Mouse (Mus musculus) limb, embryonic 13.5 days (tissue): ENCODE measurements around the gene Chd6. TPM values are rescaled to one million over a fixed set of nuclear protein-coding genes. Genes with fewer than 3 reads are reported as not detected.

Experiments
- ATAC-seq: fragments of 200-750 bp; cut with Nextera tagmentation; 2 replicates; pipeline ENCODE4 v1.8.0; 2017; ENCODE audit warnings: low read depth, moderate number of reproducible peaks, moderate TSS enrichment; ENCODE audit not compliant: low FRiP score
- H3K27ac ChIP-seq: fragments of 300-500 bp; sonication (generic); 2 replicates; pipeline ENCODE4 v1.5.1; 2015; ENCODE audit warnings: inconsistent platforms, mild to moderate bottlenecking, moderate library complexity
- H3K27me3 ChIP-seq: fragments of 300-500 bp; sonication (generic); 2 replicates; pipeline ENCODE4 v1.6.1; 2015; ENCODE audit warnings: mild to moderate bottlenecking, inconsistent platforms
- H3K36me3 ChIP-seq: fragments of 300-500 bp; sonication (generic); 2 replicates; pipeline ENCODE4 v1.6.1; 2015; ENCODE audit warnings: inconsistent platforms, mild to moderate bottlenecking, moderate library complexity
- H3K4me1 ChIP-seq: fragments of 300-500 bp; sonication (generic); 2 replicates; pipeline ENCODE4 v1.6.1; 2015; ENCODE audit warnings: inconsistent platforms
- H3K4me2 ChIP-seq: fragments of 300-500 bp; sonication (generic); replicated peaks from 2 replicates; pipeline ENCODE4 v1.6.1; 2015; ENCODE audit warnings: inconsistent platforms, mild to moderate bottlenecking, moderate library complexity
- H3K4me3 ChIP-seq: fragments of 300-500 bp; sonication (generic); 2 replicates; pipeline ENCODE4 v1.5.1; 2015; ENCODE audit warnings: moderate library complexity, mild to moderate bottlenecking, inconsistent platforms
- H3K9ac ChIP-seq: fragments of 300-500 bp; sonication (generic); 2 replicates; pipeline ENCODE4 v1.6.1; 2015; ENCODE audit warnings: mild to moderate bottlenecking, inconsistent platforms
- H3K9me3 ChIP-seq: fragments of 300-500 bp; sonication (generic); 2 replicates; pipeline ENCODE4 v1.6.1; 2016; ENCODE audit warnings: inconsistent platforms
- WGBS: fragments of 180-500 bp; shearing (Covaris S2); methylation state at CpG from one replicate; pipeline ENCODE4 v1.1.7; 2015; 5-methylcytosine and 5-hydroxymethylcytosine counted together
- polyA plus RNA-seq: library from polyadenylated mRNA; unstranded; fragments of >200 nt; fragmentation: Nextera tagmentation; extraction: Ambion mirVana; gene quantifications from 2 replicates; pipeline ENCODE4 v1.2.1, GENCODE M21; 2015

The Chd6 gene
- polyA plus RNA-seq = 41.6 and 45.4 TPM in 2 replicates

DNA sequence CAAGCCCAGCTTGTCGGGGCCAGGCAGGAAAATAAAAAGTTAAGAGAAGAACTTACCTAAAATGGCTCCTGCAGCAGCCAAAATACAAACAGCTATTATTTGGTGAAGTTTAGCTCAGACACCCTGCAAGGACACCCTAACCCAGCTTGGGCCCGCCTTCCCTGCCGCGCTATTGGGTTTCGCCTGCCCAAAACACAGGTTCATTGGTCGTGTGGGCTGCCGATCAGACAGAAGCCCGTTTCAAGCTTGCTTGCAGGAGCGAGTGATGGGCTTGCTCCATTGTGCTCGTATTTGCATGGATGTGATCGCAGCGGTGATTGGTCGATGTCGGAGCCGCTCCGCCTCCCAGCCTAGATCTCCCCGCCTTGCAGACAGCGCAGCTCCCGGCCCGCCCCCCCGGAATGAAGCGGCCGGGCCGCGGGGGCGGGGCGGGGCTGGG is at the start of gene Chd6:
Gene Chd6, minus strand, starts transcription at position 143 of the 439 bp plus-strand sequence.
- H3K4me3 ChIP-seq = peak within 1 kb of the TSS; percentile 96
- no peaks in the 10 kb centered on the region for H3K9me3 ChIP-seq
- WGBS = under 1% methylated on average over 25 of the region's 27 CpGs
- H3K4me2 ChIP-seq = peak within 1 kb of the TSS; percentile 83
- H3K4me1 ChIP-seq = peaks cover 32% of the 10 kb centered on the region
- peak within 1 kb of the TSS; percentile 100 for H3K27ac ChIP-seq
- peak within 1 kb of the TSS; percentile 98 for H3K9ac ChIP-seq
- no peaks in the 10 kb centered on the region for H3K27me3 ChIP-seq
- H3K36me3 ChIP-seq = no peaks in the 10 kb centered on the region; the same call in 1 of the 2 replicates
- peak; percentile 99 for ATAC-seq

DNA sequence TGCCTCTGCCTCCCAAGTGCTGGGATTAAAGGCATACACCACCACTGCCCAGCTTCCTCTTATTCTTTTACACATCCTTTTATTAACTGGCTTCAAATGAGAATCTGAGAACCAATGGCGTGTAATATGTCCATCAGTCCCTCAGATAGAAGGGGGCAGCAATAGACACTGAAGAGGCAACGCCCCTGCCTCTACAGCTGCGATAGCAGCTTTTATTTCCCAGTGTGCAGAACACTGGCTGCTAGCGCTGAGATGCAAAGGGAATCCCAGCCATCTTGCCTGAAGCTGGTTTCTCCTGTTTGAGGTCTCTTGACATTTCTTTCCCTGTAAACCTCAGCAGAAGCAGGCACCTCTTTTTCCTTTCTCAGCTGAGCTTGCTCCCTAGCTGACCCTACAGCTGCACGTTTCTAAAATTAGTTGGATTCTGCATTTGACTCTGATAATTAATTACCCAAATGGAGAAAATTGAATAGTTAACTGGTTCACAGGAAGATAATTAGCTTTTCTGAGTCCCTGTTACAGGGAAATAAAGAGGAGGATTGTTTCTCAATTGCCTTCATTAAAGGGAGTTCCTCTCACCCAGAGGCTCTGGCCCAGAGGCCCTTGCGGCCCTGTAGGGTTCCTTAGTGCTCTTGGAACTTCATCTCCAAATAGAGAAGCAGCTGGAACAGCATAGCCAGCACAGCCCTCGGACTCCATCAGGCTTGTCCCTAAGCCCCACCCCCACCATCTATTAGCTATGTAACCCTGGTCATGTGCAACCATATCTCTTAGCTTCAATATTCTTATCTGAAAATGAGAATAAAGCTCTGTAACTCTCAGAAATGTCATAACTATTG is 41.3 kb upstream of the Chd6 start:
- no peak overlapping the region for H3K27ac ChIP-seq
- H3K36me3 ChIP-seq = no peaks in the 10 kb centered on the region
- 64% methylated on average over 7 of the region's 7 CpGs for WGBS
- no peaks in the 10 kb centered on the region for H3K27me3 ChIP-seq
- H3K9me3 ChIP-seq = no peaks in the 10 kb centered on the region
- H3K9ac ChIP-seq = no peak overlapping the region
- ATAC-seq = no peak
- H3K4me3 ChIP-seq = no peak overlapping the region
- H3K4me1 ChIP-seq = 0 out of 2 replicates have a peak, but pooled peaks cover 4% of the 10 kb centered on the region
- no peak overlapping the region for H3K4me2 ChIP-seq

DNA sequence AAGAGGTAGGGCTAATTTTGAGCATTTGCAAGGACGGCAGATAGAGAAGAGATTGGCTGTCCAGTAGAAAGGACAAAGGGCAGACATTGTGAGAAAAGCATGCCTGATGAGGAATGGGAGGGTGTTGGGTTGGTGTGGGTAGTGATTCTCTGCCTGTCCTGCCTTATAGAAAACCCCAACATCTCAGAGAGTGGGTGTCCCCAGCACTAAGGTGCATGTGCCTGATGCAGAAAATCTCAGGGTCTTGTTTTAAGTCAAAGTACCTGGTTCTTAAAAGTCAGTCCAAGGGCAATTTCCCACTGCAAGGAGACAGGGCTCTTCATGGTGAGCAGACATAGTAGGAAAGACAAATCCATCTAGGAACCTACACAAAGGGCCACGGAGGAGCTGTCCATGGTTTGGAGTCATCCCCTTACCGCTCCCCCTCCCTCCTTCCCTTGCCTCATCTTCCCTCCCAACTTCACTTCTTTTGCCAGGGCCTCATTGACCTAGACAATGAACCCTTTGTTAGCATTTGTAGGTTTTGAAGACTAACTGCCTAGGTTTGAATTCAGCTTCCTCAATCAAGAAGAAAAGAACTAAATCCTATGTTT is 39.6 kb upstream of the Chd6 start:
- H3K4me1 ChIP-seq = no peaks in the 10 kb centered on the region
- no peak for ATAC-seq
- H3K9me3 ChIP-seq = no peaks in the 10 kb centered on the region
- 45% methylated on average over 3 of the region's 3 CpGs for WGBS
- no peaks in the 10 kb centered on the region for H3K27me3 ChIP-seq
- H3K9ac ChIP-seq = no peak overlapping the region
- no peak overlapping the region for H3K4me2 ChIP-seq
- no peaks in the 10 kb centered on the region for H3K36me3 ChIP-seq
- H3K4me3 ChIP-seq = no peak overlapping the region
- H3K27ac ChIP-seq = no peak overlapping the region

DNA sequence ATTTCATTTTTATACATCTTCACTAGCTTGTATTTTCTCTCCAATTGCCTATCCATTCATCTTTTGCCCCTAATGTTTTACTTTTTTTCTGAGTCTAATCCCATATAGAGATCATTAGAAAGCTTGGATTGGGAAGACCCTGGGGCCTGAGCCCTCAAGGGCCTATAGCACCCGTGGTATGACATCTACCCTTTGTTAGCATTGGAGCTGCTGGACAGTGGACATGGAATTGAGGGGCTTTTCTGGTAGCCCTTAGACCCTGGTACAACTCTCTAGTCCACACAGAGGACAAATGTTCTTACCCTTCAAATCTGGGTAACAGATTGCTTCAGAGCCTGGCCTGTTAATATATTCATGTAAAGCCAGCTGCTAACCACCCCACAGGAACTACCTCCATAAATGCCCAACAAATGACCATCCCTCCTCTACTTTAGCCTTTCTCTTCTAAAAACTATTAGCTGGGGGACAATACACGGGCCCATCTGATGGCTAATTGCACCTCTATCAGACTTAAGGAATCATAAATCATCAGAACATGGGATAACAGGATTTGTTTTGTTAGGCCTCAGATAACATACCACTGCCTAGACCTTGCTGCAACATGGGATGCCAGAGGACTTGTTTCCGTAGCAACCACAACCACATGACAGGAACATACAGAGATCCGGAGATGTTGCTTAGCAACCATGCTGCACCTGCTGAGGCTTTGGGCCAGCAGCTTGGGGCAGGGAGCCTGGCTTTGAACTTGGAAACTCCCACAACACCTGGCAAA is 39.0 kb upstream of the Chd6 start:
- no peaks in the 10 kb centered on the region for H3K27me3 ChIP-seq
- H3K4me1 ChIP-seq = no peaks in the 10 kb centered on the region
- no peak overlapping the region for H3K9ac ChIP-seq
- H3K27ac ChIP-seq = no peak overlapping the region
- H3K4me2 ChIP-seq = no peak overlapping the region
- no peak overlapping the region for H3K4me3 ChIP-seq
- ATAC-seq = no peak
- 63% methylated on average over 4 of the region's 4 CpGs for WGBS
- no peaks in the 10 kb centered on the region for H3K36me3 ChIP-seq
- H3K9me3 ChIP-seq = no peaks in the 10 kb centered on the region

DNA sequence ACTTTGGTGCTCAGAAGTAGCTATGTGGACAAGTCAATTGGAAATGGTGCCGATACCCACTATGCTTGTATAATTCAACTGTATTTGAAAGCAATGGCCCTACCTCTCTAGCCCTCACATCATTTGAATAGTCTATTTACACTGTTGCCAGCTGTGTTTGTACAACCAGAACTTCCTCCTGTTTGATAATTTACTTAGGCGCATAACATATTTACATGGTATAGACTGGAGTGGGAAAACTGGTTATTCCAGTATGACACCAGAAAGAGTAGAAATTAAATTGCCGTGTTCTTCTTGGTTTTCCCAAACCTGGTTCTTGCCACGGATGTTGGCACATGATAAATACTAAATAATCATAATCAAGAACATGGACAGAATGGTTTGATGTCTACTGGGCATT is 35.9 kb upstream of the Chd6 start:
- Histone ChIP-seq H3K4me2 (no peak overlapping the region), H3K27ac (no peak overlapping the region), H3K27me3 (no peaks in the 10 kb centered on the region), H3K4me1 (no peaks in the 10 kb centered on the region), H3K9me3 (no peaks in the 10 kb centered on the region), H3K36me3 (no peaks in the 10 kb centered on the region), H3K4me3 (no peak overlapping the region), H3K9ac (no peak overlapping the region)
- 86% methylated on average over 4 of the region's 4 CpGs for WGBS
- no peak for ATAC-seq

DNA sequence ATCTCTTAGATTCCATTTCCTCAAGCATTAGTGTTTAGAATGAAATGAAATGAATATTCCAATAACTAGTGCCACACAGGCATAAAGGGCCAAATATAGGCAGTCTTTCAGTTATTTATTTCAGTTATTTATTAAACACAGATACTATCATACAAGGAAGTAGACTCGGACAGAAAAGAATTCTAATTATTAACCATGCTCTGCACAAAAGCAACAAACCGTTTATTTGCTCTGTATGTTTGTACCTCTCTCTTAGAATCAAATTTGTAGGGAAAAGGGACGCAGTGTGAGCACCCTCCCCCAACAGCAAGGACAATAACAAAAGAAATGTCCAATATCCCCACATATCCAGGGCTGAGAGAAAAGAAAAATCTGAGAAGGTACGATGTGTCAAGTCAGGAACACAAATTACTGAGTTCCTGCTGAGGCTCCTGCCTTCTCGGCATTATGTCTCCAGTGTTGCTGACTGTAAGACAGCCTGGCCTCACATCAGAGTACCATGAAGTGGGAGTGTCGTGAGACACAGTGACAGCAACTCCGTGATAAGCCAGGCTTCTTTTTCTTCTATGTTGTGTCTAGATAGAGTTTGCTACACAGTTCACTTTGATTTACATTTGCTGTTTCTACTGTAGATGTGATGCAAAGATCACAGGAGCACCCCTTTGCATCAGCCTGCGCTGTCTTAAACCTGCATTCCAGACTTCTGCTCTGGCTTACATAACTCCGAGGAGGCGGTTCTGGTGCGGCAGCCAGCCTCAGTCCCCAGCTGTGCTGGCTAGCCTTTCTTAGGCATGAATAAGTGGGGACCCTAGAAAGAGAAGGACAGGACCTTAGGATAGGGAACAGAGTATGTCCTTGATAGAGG is 30.0 kb upstream of the Chd6 start:
- no peak overlapping the region for H3K4me2 ChIP-seq
- no peak for ATAC-seq
- H3K4me3 ChIP-seq = no peak overlapping the region
- H3K9ac ChIP-seq = no peak overlapping the region
- H3K27ac ChIP-seq = no peak overlapping the region
- no peaks in the 10 kb centered on the region for H3K36me3 ChIP-seq
- WGBS = 68% methylated on average over 11 of the region's 11 CpGs
- no peaks in the 10 kb centered on the region for H3K27me3 ChIP-seq
- no peaks in the 10 kb centered on the region for H3K9me3 ChIP-seq
- H3K4me1 ChIP-seq = no peaks in the 10 kb centered on the region

DNA sequence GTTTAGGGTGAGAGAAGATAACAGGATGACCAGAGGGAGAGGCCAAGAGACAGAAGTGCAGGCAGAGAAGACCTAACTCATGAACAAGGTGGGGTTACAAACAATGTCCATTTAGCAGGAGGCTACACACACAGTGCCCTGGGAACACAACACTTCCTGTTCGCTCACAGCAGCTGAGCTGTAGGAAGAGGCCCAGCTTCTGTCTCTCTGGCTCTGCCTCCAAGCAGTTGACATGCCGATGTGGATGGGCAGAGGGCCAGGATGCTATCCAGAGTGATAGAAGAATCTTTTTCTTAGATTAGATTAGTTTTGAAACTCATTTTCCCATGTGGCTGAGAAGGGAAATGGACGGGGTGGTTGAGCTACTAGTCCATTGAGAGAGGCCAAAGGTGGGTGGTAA is 28.1 kb upstream of the Chd6 start:
- Histone ChIP-seq H3K4me2 (no peak overlapping the region), H3K27ac (no peak overlapping the region), H3K36me3 (no peaks in the 10 kb centered on the region), H3K4me1 (no peaks in the 10 kb centered on the region), H3K27me3 (no peaks in the 10 kb centered on the region), H3K9ac (no peak overlapping the region), H3K9me3 (no peaks in the 10 kb centered on the region), H3K4me3 (no peak overlapping the region)
- ATAC-seq = no peak
- WGBS = 74% methylated on average over 3 of the region's 3 CpGs

DNA sequence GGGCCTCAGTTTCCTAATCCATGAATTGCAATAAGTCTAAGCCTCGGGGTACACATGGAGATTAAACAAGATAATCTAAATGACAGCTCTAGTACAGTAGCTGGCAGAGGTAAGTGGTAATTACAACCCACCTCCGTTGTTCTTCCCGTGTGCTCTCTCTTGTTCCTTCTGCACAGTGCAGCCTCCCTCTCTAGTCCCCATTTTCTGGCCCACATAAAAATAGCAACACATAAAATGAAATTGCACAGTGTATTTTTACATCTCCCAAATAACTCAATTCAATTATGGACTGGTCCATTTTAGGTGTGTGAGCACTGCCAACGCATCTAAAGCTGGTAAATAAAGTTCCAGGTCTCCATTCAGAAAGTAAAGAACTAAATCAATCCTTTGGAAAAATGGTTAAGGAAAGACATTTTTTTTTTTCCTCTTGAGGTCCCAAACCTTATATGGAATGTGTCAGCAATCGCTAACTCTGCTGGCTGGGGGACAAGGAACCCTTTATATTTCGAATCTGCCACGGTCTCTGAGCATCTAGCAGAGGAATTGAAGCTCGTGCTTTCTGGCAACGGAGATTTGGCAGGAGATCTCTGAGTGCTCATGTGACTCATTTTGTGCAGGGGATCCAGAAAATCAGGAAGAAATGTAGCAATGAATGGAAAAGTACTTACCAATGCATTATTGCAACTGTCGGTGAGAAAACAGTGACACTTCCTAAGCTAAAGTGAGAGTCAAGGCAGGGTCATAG is 19.7 kb upstream of the Chd6 start:
- no peak overlapping the region for H3K27ac ChIP-seq
- ATAC-seq = peak; percentile 40; the same call in 1 of the 2 replicates
- no peaks in the 10 kb centered on the region for H3K27me3 ChIP-seq
- peak overlapping the region; percentile 14 for H3K4me2 ChIP-seq
- H3K4me1 ChIP-seq = peaks cover 13% of the 10 kb centered on the region
- WGBS = 49% methylated on average over 10 of the region's 10 CpGs
- H3K9ac ChIP-seq = no peak overlapping the region
- no peaks in the 10 kb centered on the region for H3K9me3 ChIP-seq
- no peaks in the 10 kb centered on the region for H3K36me3 ChIP-seq
- no peak overlapping the region for H3K4me3 ChIP-seq

DNA sequence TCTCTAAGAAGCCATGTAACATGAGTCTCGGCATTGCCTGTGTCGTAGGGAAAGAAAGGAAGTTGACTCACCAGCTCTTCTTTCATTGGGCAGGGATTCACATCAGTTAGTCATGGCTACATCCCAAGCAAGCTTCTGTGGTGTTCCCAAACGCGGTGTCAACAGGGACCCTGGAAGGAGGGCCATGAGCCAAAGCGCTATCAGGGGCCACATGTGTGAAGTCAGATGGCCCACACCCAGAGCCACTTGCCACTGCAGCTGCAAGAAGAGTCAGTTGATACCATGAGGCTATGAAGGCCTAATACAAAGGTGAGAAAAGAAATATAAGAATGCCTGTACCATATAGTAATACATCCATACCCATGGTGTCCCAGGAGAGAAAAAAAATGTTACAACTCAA is 3.1 kb upstream of the Chd6 start:
- Histone ChIP-seq H3K4me1 (peaks cover 13% of the 10 kb centered on the region), H3K27ac (no peak overlapping the region), H3K9me3 (no peaks in the 10 kb centered on the region), H3K4me3 (no peak overlapping the region), H3K27me3 (no peaks in the 10 kb centered on the region), H3K36me3 (no peaks in the 10 kb centered on the region), H3K4me2 (no peak overlapping the region), H3K9ac (no peak overlapping the region)
- no peak for ATAC-seq
- 82% methylated on average over 5 of the region's 5 CpGs for WGBS

DNA sequence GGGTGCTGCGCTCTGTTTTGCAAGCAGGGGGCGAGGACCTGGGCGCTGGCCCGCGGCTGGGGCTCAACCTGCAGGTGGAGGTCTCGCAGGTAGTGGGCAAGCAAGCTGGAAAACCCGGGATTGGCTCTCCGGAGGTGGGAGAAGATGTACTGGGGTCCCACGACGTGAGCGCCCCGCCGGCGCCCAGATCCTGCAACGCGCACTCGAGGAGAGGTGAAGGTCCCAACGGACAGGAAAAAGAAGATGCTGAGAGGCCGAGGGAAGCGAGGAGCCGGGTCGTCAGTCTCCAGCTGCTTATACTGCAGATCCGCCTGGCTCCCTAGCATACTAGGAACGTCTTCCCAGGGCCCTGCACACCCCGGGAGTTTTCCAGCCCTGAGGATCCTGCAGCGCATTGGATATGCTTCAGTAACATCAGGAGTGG is 535 bp upstream of the Chd6 start:
- peak overlapping the region; percentile 83 for H3K4me2 ChIP-seq
- peak overlapping the region; percentile 22; the same call in 1 of the 2 replicates for H3K27ac ChIP-seq
- 1% methylated on average over 25 of the region's 26 CpGs for WGBS
- H3K4me1 ChIP-seq = peaks cover 31% of the 10 kb centered on the region
- H3K9me3 ChIP-seq = no peaks in the 10 kb centered on the region
- no peaks in the 10 kb centered on the region; the same call in 1 of the 2 replicates for H3K36me3 ChIP-seq
- peak overlapping the region; percentile 96 for H3K4me3 ChIP-seq
- H3K9ac ChIP-seq = peak overlapping the region; percentile 74
- no peak; the same call in 1 of the 2 replicates for ATAC-seq
- H3K27me3 ChIP-seq = no peaks in the 10 kb centered on the region
